Mouse (Mus musculus): ENCODE data around the gene Rnf220.

DNA sequence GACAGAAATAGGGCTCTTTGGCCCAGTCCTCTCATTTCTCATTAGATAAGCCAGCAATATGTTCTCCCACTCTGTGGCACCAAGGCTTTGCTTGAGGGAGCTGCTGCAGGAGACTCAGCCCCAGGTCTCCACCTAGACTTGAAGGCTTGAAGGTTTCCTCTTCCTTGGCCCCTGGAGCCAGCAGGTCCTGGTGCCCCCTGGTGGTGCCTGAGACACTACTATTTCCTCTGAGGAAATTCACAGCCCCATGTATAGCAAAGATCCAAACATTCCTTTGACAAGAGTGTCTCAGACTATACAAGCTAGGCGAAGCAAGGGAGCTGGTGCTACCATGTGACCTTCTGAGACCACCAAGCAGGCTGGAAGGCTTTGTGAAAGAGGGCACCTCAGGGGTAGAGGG lies 31.1 kb upstream of the Rnf220 start:
- TF ChIP-seq CTCF (IDR thresholded peaks at IDR 0.05; ENCODE audit: low read depth, low read length), result peak; percentile 73
- TF ChIP-seq POLR2A (IDR thresholded peaks at IDR 0.05; ENCODE audit: extremely low read depth, insufficient read depth, low read length), result no peak

Data from liver, adult 2 months (tissue).